Mouse (Mus musculus): ENCODE measurements around the gene Pde4b. TPM values are rescaled to one million over a fixed set of nuclear protein-coding genes. Genes with fewer than 3 reads are reported as not detected.

Pde4b gene
- polyA plus RNA-seq, 1 experiment from 2014 or later: 44.5 TPM

- H3K4me1 ChIP-seq (ENCODE audit: insufficient read depth, low read depth, low read length): no peaks in the 10 kb centered on the region; the same call in 1 of the 2 replicates
- no peak overlapping the region for H3K4me3 ChIP-seq (ENCODE audit: low read depth, low read length)
- no peak for ATAC-seq
- no peak overlapping the region for H3K4me2 ChIP-seq (replicated peaks; ENCODE audit: low read depth, low read length)
- TF ChIP-seq CTCF (IDR thresholded peaks at IDR 0.05): no peak
- TF ChIP-seq EP300 (IDR thresholded peaks at IDR 0.05): no peak
- H3K9ac ChIP-seq (replicated peaks; ENCODE audit: low read depth): no peak overlapping the region
- H3K36me3 ChIP-seq (ENCODE audit: insufficient read depth, low read length): no peaks in the 10 kb centered on the region
- no peaks in the 10 kb centered on the region for H3K27me3 ChIP-seq (replicated peaks; ENCODE audit: insufficient read depth, low read length)
- 71% methylated on average over 6 of the region's 6 CpGs for WGBS
- no peaks in the 10 kb centered on the region for H3K9me3 ChIP-seq (ENCODE audit: low read length)
- no peak for DNase-seq (ENCODE audit: low spot score)
- H3K27ac ChIP-seq (ENCODE audit: low read length): no peak overlapping the region
These were observed 169.0 kb downstream of the Pde4b start for GRCm38 (mm10) chr4:102256170-102256960.

GRCm38 (mm10) chr4:102260216-102260615 lies 172.9 kb downstream of the Pde4b start:
- H3K4me3 ChIP-seq (ENCODE audit: low read depth, low read length): no peak overlapping the region
- DNase-seq (ENCODE audit: low spot score) (no peak), ATAC-seq (no peak)
- H3K9me3 ChIP-seq (ENCODE audit: low read length): no peaks in the 10 kb centered on the region
- H3K36me3 ChIP-seq (ENCODE audit: insufficient read depth, low read length): no peaks in the 10 kb centered on the region
- TF ChIP-seq CTCF (IDR thresholded peaks at IDR 0.05) (no peak), EP300 (IDR thresholded peaks at IDR 0.05) (no peak)
- no peak overlapping the region for H3K4me2 ChIP-seq (replicated peaks; ENCODE audit: low read depth, low read length)
- no peak overlapping the region for H3K9ac ChIP-seq (replicated peaks; ENCODE audit: low read depth)
- H3K4me1 ChIP-seq (ENCODE audit: insufficient read depth, low read depth, low read length): no peaks in the 10 kb centered on the region
- H3K27ac ChIP-seq (ENCODE audit: low read length): no peak overlapping the region
- H3K27me3 ChIP-seq (replicated peaks; ENCODE audit: insufficient read depth, low read length): no peaks in the 10 kb centered on the region

GRCm38 (mm10) chr4:102272313-102272712 lies 185.0 kb downstream of the Pde4b start:
- no peak for ATAC-seq
- TF ChIP-seq CTCF (IDR thresholded peaks at IDR 0.05) (no peak), EP300 (IDR thresholded peaks at IDR 0.05) (no peak)
- Histone ChIP-seq H3K27me3 (replicated peaks; ENCODE audit: insufficient read depth, low read length) (no peaks in the 10 kb centered on the region), H3K4me3 (ENCODE audit: low read depth, low read length) (no peak overlapping the region), H3K9ac (replicated peaks; ENCODE audit: low read depth) (no peak overlapping the region), H3K36me3 (ENCODE audit: insufficient read depth, low read length) (no peaks in the 10 kb centered on the region), H3K27ac (ENCODE audit: low read length) (no peak overlapping the region), H3K9me3 (ENCODE audit: low read length) (no peaks in the 10 kb centered on the region), H3K4me1 (ENCODE audit: insufficient read depth, low read depth, low read length) (no peaks in the 10 kb centered on the region), H3K4me2 (replicated peaks; ENCODE audit: low read depth, low read length) (no peak overlapping the region)
- DNase-seq (ENCODE audit: low spot score): no peak
- WGBS: 55% methylated on average over 3 of the region's 3 CpGs

GRCm38 (mm10) chr4:102272749-102273148 lies 185.4 kb downstream of the Pde4b start:
- WGBS: 50% methylated on average over 4 of the region's 4 CpGs
- ATAC-seq: no peak
- H3K36me3 ChIP-seq (ENCODE audit: insufficient read depth, low read length): no peaks in the 10 kb centered on the region
- H3K27ac ChIP-seq (ENCODE audit: low read length): no peak overlapping the region
- H3K4me1 ChIP-seq (ENCODE audit: insufficient read depth, low read depth, low read length): no peaks in the 10 kb centered on the region
- H3K9ac ChIP-seq (replicated peaks; ENCODE audit: low read depth): no peak overlapping the region
- no peak overlapping the region for H3K4me2 ChIP-seq (replicated peaks; ENCODE audit: low read depth, low read length)
- TF ChIP-seq EP300 (IDR thresholded peaks at IDR 0.05) (no peak), CTCF (IDR thresholded peaks at IDR 0.05) (no peak)
- H3K4me3 ChIP-seq (ENCODE audit: low read depth, low read length): no peak overlapping the region
- DNase-seq (ENCODE audit: low spot score): no peak
- no peaks in the 10 kb centered on the region for H3K9me3 ChIP-seq (ENCODE audit: low read length)
- H3K27me3 ChIP-seq (replicated peaks; ENCODE audit: insufficient read depth, low read length): no peaks in the 10 kb centered on the region

GRCm38 (mm10) chr4:102275716-102276115 lies 188.4 kb downstream of the Pde4b start:
- H3K27ac ChIP-seq (ENCODE audit: low read length): no peak overlapping the region
- H3K9me3 ChIP-seq (ENCODE audit: low read length): no peaks in the 10 kb centered on the region
- no peak overlapping the region for H3K4me2 ChIP-seq (replicated peaks; ENCODE audit: low read depth, low read length)
- no peaks in the 10 kb centered on the region for H3K4me1 ChIP-seq (ENCODE audit: insufficient read depth, low read depth, low read length)
- H3K36me3 ChIP-seq (ENCODE audit: insufficient read depth, low read length): no peaks in the 10 kb centered on the region
- TF ChIP-seq CTCF (IDR thresholded peaks at IDR 0.05): no peak
- TF ChIP-seq EP300 (IDR thresholded peaks at IDR 0.05): no peak
- no peak overlapping the region for H3K4me3 ChIP-seq (ENCODE audit: low read depth, low read length)
- no peak for DNase-seq (ENCODE audit: low spot score)
- no peaks in the 10 kb centered on the region for H3K27me3 ChIP-seq (replicated peaks; ENCODE audit: insufficient read depth, low read length)
- ATAC-seq: no peak
- WGBS: 70% methylated on average over 4 of the region's 4 CpGs
- no peak overlapping the region for H3K9ac ChIP-seq (replicated peaks; ENCODE audit: low read depth)

GRCm38 (mm10) chr4:102278958-102279357 lies 191.6 kb downstream of the Pde4b start:
- no peak overlapping the region for H3K4me2 ChIP-seq (replicated peaks; ENCODE audit: low read depth, low read length)
- WGBS: 90% methylated on average over 2 of the region's 2 CpGs
- H3K9ac ChIP-seq (replicated peaks; ENCODE audit: low read depth): no peak overlapping the region
- TF ChIP-seq EP300 (IDR thresholded peaks at IDR 0.05): no peak
- TF ChIP-seq CTCF (IDR thresholded peaks at IDR 0.05): no peak
- H3K36me3 ChIP-seq (ENCODE audit: insufficient read depth, low read length): no peaks in the 10 kb centered on the region
- DNase-seq (ENCODE audit: low spot score): peak; percentile 17
- no peak overlapping the region for H3K4me3 ChIP-seq (ENCODE audit: low read depth, low read length)
- no peak overlapping the region for H3K27ac ChIP-seq (ENCODE audit: low read length)
- H3K9me3 ChIP-seq (ENCODE audit: low read length): no peaks in the 10 kb centered on the region
- H3K27me3 ChIP-seq (replicated peaks; ENCODE audit: insufficient read depth, low read length): no peaks in the 10 kb centered on the region
- ATAC-seq: no peak
- H3K4me1 ChIP-seq (ENCODE audit: insufficient read depth, low read depth, low read length): no peaks in the 10 kb centered on the region

Measured in lung, postnatal 0 days (tissue).